Comparison of ENCODE assay signal across 8 mouse cellular contexts in genomic region chr13:17432139-17432916, GRCm38 (mm10).
DNase-seq lines count a peak whose midpoint lies in the region; ATAC-seq lines count a peak whose summit lies in the region.

No protein-coding gene starts in this region.

- H3K36me3 ChIP-seq in forebrain, embryonic 11.5 days (ENCODE audit: control insufficient read depth, insufficient read depth, low read length), result no peaks in the 10 kb centered on the region
- no peaks in the 10 kb centered on the region for H3K36me3 ChIP-seq in forebrain, embryonic 10.5 days (replicated peaks)
- no peaks in the 10 kb centered on the region for H3K36me3 ChIP-seq in forebrain, embryonic 13.5 days (ENCODE audit: poor library complexity, severe bottlenecking)

- no peak overlapping the region for H3K9ac ChIP-seq in forebrain, embryonic 11.5 days (ENCODE audit: low read length)
- no peak overlapping the region for H3K9ac ChIP-seq in forebrain, embryonic 13.5 days

- H3K4me3 ChIP-seq in forebrain, embryonic 11.5 days (ENCODE audit: low read depth, low read length), result no peak overlapping the region
- H3K4me3 ChIP-seq in forebrain, embryonic 10.5 days, result no peak overlapping the region
- H3K4me3 ChIP-seq in forebrain, embryonic 13.5 days, result no peak overlapping the region

- H3K9me3 ChIP-seq in forebrain, embryonic 11.5 days (ENCODE audit: control insufficient read depth, low read length), result no peaks in the 10 kb centered on the region
- H3K9me3 ChIP-seq in forebrain, embryonic 10.5 days, result no peaks in the 10 kb centered on the region
- H3K9me3 ChIP-seq in forebrain, embryonic 13.5 days (replicated peaks), result no peaks in the 10 kb centered on the region

- 44% methylated on average over 7 of the region's 7 CpGs for WGBS in forebrain, embryonic 11.5 days
- 45% methylated on average over 7 of the region's 7 CpGs for WGBS in forebrain, embryonic 10.5 days
- 43% methylated on average over 7 of the region's 7 CpGs for WGBS in forebrain, embryonic 13.5 days

- no peaks in the 10 kb centered on the region for H3K4me1 ChIP-seq in forebrain, embryonic 11.5 days (replicated peaks; ENCODE audit: control insufficient read depth, insufficient read depth, low read length)
- H3K4me1 ChIP-seq in forebrain, embryonic 10.5 days, result peaks cover 16% of the 10 kb centered on the region
- H3K4me1 ChIP-seq in forebrain, embryonic 13.5 days, result no peaks in the 10 kb centered on the region

- DNase-seq in forebrain, embryonic 11.5 days (ENCODE audit: low spot score), result no peak
- no peak for DNase-seq in forebrain, embryonic 10.5 days (ENCODE audit: extremely low spot score, low spot score)
- DNase-seq in thymus, postnatal 0 days (ENCODE audit: low spot score), result peak; percentile 69
- DNase-seq in thymus, postnatal 4 days, result no peak
- peak; percentile 50 for DNase-seq in layer of hippocampus, adult 11-12 months (ENCODE audit: low spot score)
- DNase-seq in naive thymus-derived CD4-positive, alpha-beta T cell, adult 2 months (ENCODE audit: low read depth), result peak; percentile 63
- no peak for DNase-seq in spleen, adult 18-20 months

- no peak overlapping the region for H3K4me2 ChIP-seq in forebrain, embryonic 11.5 days (ENCODE audit: low read depth, low read length, severe bottlenecking)
- no peak overlapping the region for H3K4me2 ChIP-seq in forebrain, embryonic 13.5 days

- peak; percentile 69 for ATAC-seq in forebrain, embryonic 11.5 days (replicated peaks; ENCODE audit: low FRiP score)
- ATAC-seq in forebrain, embryonic 13.5 days, result peak; percentile 78

- no peak overlapping the region for H3K27ac ChIP-seq in forebrain, embryonic 11.5 days (ENCODE audit: low read depth, low read length)
- H3K27ac ChIP-seq in forebrain, embryonic 10.5 days, result no peak overlapping the region
- H3K27ac ChIP-seq in forebrain, embryonic 13.5 days, result no peak overlapping the region

- H3K27me3 ChIP-seq in forebrain, embryonic 11.5 days (ENCODE audit: control insufficient read depth, insufficient read depth, low read length), result no peaks in the 10 kb centered on the region
- H3K27me3 ChIP-seq in forebrain, embryonic 10.5 days (ENCODE audit: poor library complexity, severe bottlenecking), result no peaks in the 10 kb centered on the region
- no peaks in the 10 kb centered on the region for H3K27me3 ChIP-seq in forebrain, embryonic 13.5 days

Comparison
In these comparisons a context has a peak if more than half of its experiments do, and no peak if none do; other contexts are left out.
1. DNase-seq: peak in thymus, postnatal 0 days (single experiment), layer of hippocampus, adult 11-12 months (single experiment) and naive thymus-derived CD4-positive, alpha-beta T cell, adult 2 months (single experiment); none in forebrain, embryonic 11.5 days (single experiment), forebrain, embryonic 10.5 days (single experiment), thymus, postnatal 4 days (single experiment) and spleen, adult 18-20 months (0 of 2).